Mouse (Mus musculus): Measurements from ENCODE around the gene Ccdc69. TPM values are rescaled to one million over a fixed set of nuclear protein-coding genes. Genes with fewer than 3 reads are reported as not detected.
A peak's percentile ranks its signal among the peaks of the same experiment; 100 is the strongest.
"Not testable (repeated sequence)": the region's sequence is repeated elsewhere in the genome, so short reads cannot be mapped to it uniquely, and the experiment has no call there.

Ccdc69 gene
- polyA plus RNA-seq (2016; fragmentation: Nextera tagmentation; extraction: Ambion mirVana), result 0.34 and 0.39 TPM in 2 replicates

- H3K9me3 ChIP-seq (replicated peaks), result peaks cover 5% of the 10 kb centered on the region; the same call in 1 of the 2 replicates
- WGBS, result 1% methylated on average over 50 of the region's 50 CpGs
- no peaks in the 10 kb centered on the region for H3K36me3 ChIP-seq
- H3K4me3 ChIP-seq, result peak within 1 kb of the TSS; percentile 63
- DNase-seq (ENCODE audit: low spot score), result peak; percentile 52
- peaks cover 19% of the 10 kb centered on the region for H3K4me1 ChIP-seq
- peak within 1 kb of the TSS; percentile 69 for H3K27ac ChIP-seq (replicated peaks)
- H3K27me3 ChIP-seq (ENCODE audit: low read depth, poor library complexity, severe bottlenecking), result peaks cover 40% of the 10 kb centered on the region
Observed at GRCm38 (mm10) chr11:55077331-55078231, at the start of gene Ccdc69. Gene Ccdc69 (minus strand): TSS chr11:55078131.

DNA sequence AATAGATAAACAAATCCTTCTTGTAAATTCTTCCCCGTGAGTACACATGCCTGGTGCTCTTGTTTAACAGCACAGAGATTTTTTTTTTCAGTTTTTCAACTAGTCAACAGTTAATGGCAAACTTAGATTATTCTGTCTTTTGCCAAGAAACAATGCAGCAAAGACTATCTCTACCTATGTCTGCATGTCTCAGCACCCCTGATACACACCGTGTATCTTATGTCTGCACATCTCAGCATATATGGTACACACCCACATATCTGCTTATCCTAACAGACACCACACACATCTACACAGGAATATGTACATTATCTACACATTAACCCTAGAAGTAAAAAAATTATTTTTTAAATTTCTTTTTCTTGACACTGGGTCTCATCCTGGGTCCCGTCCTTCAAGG lies 48.7 kb upstream of the Ccdc69 start:
- DNase-seq (ENCODE audit: low spot score), result no peak
- H3K4me3 ChIP-seq, result no peak overlapping the region
- H3K9me3 ChIP-seq (replicated peaks), result no peaks in the 10 kb centered on the region
- 90% methylated on average over 3 of the region's 3 CpGs for WGBS
- H3K27me3 ChIP-seq (ENCODE audit: low read depth, poor library complexity, severe bottlenecking), result no peaks in the 10 kb centered on the region
- no peak overlapping the region for H3K27ac ChIP-seq (replicated peaks)
- H3K4me1 ChIP-seq, result no peaks in the 10 kb centered on the region
- H3K36me3 ChIP-seq, result no peaks in the 10 kb centered on the region

GRCm38 (mm10) chr11:55121430-55121829 lies 43.5 kb upstream of the Ccdc69 start:
- WGBS, result 94% methylated on average over 1 of the region's 1 CpGs
- H3K4me3 ChIP-seq, result no peak overlapping the region
- no peaks in the 10 kb centered on the region for H3K27me3 ChIP-seq (ENCODE audit: low read depth, poor library complexity, severe bottlenecking)
- H3K9me3 ChIP-seq (replicated peaks), result peaks cover 6% of the 10 kb centered on the region; the same call in 1 of the 2 replicates
- H3K4me1 ChIP-seq, result no peaks in the 10 kb centered on the region
- no peaks in the 10 kb centered on the region for H3K36me3 ChIP-seq
- no peak overlapping the region for H3K27ac ChIP-seq (replicated peaks)
- DNase-seq (ENCODE audit: low spot score), result no peak

GRCm38 (mm10) chr11:55120821-55121271 lies 42.9 kb upstream of the Ccdc69 start:
- no peaks in the 10 kb centered on the region for H3K4me1 ChIP-seq
- DNase-seq (ENCODE audit: low spot score), result no peak
- H3K27ac ChIP-seq (replicated peaks), result no peak overlapping the region
- H3K27me3 ChIP-seq (ENCODE audit: low read depth, poor library complexity, severe bottlenecking), result no peaks in the 10 kb centered on the region
- no peaks in the 10 kb centered on the region for H3K36me3 ChIP-seq
- peaks cover 6% of the 10 kb centered on the region; the same call in 1 of the 2 replicates for H3K9me3 ChIP-seq (replicated peaks)
- 84% methylated on average over 8 of the region's 8 CpGs for WGBS
- H3K4me3 ChIP-seq, result no peak overlapping the region

DNA sequence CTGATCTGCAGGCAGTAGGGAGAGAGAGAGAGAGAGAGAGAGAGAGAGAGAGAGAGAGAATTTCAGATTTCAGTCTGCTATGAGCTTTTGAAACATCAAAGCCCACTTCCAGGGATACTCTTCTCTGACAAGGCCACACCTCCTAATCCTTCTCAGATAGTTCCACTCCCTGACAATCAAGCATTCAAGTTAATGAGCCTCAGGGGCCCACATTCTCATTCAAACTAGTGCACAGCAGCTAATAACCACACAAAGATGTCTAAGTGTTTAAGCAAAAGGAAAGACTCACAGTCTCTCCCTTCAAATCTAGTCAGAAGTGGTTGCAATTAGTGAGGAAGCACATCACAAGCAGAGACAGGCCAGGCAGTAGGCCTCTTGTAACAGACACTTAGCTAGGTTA lies 42.3 kb upstream of the Ccdc69 start:
- no peak overlapping the region for H3K27ac ChIP-seq (replicated peaks)
- no peaks in the 10 kb centered on the region for H3K4me1 ChIP-seq
- no peaks in the 10 kb centered on the region for H3K36me3 ChIP-seq
- no peaks in the 10 kb centered on the region for H3K27me3 ChIP-seq (ENCODE audit: low read depth, poor library complexity, severe bottlenecking)
- no peak for DNase-seq (ENCODE audit: low spot score)
- H3K4me3 ChIP-seq, result no peak overlapping the region
- H3K9me3 ChIP-seq (replicated peaks), result peaks cover 6% of the 10 kb centered on the region; the same call in 1 of the 2 replicates

DNA sequence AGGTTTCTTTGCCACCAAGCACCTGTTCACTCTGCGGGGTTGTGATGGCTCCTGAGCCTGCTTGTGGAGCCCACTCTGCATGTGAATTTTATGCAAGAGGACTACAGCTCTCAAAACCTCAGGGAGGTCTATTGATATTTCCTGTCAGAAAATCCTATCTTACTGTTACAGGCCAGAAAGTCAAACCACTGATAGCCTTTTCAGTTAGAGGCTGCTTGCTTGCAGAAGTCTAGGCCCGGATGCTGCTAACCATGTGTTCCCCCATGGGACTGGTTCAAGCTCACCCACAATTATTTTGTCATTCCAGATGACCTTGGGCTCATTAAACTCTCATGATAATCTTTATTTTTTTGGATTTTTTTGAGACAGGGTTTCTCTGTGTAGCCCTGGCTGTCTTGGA lies 39.1 kb upstream of the Ccdc69 start:
- Histone ChIP-seq H3K27me3 (ENCODE audit: low read depth, poor library complexity, severe bottlenecking) (no peaks in the 10 kb centered on the region), H3K4me3 (no peak overlapping the region), H3K36me3 (no peaks in the 10 kb centered on the region), H3K27ac (replicated peaks) (no peak overlapping the region), H3K4me1 (peaks cover 7% of the 10 kb centered on the region), H3K9me3 (replicated peaks) (peaks cover 6% of the 10 kb centered on the region; the same call in 1 of the 2 replicates)
- WGBS, result 85% methylated on average over 2 of the region's 2 CpGs
- no peak for DNase-seq (ENCODE audit: low spot score)

DNA sequence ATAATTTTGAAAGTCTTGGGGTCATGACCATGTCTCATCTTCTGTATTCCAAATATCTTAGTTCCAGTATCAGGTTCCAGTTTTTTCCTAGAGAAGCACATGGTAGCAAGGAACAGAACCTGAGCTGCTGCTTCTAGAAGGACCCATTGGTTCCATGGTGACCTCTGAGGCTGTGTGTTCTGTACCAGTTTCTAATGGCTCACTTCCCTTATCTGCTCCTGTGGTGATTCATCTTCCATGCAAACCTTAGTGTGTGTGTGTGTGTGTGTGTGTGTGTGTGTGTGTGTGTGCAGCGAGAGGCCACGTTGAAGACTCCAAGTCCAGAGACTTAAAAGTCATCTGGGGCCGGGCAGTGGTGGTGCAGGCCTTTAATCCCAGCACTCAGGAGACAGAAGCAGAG lies 38.1 kb upstream of the Ccdc69 start:
- Histone ChIP-seq H3K4me3 (no peak overlapping the region), H3K36me3 (no peaks in the 10 kb centered on the region), H3K27me3 (ENCODE audit: low read depth, poor library complexity, severe bottlenecking) (no peaks in the 10 kb centered on the region), H3K4me1 (peaks cover 7% of the 10 kb centered on the region), H3K27ac (replicated peaks) (no peak overlapping the region), H3K9me3 (replicated peaks) (peaks cover 6% of the 10 kb centered on the region; the same call in 1 of the 2 replicates)
- WGBS, result 95% methylated on average over 3 of the region's 3 CpGs
- no peak for DNase-seq (ENCODE audit: low spot score)

- Histone ChIP-seq H3K27ac (replicated peaks) (no peak overlapping the region), H3K9me3 (replicated peaks) (no peaks in the 10 kb centered on the region; the same call in 1 of the 2 replicates), H3K36me3 (no peaks in the 10 kb centered on the region), H3K4me1 (peaks cover 7% of the 10 kb centered on the region), H3K4me3 (no peak overlapping the region), H3K27me3 (ENCODE audit: low read depth, poor library complexity, severe bottlenecking) (no peaks in the 10 kb centered on the region)
- WGBS, result 80% methylated on average over 2 of the region's 2 CpGs
- no peak for DNase-seq (ENCODE audit: low spot score)
Observed at GRCm38 (mm10) chr11:55114291-55114690, 36.4 kb upstream of the Ccdc69 start.

GRCm38 (mm10) chr11:55113861-55114250 lies 35.9 kb upstream of the Ccdc69 start:
- not testable (repeated sequence) for H3K9me3 ChIP-seq (replicated peaks); H3K4me3 ChIP-seq; H3K4me1 ChIP-seq; H3K27ac ChIP-seq (replicated peaks); DNase-seq (ENCODE audit: low spot score); H3K27me3 ChIP-seq (ENCODE audit: low read depth, poor library complexity, severe bottlenecking); H3K36me3 ChIP-seq
- WGBS, result 44% methylated on average over 4 of the region's 4 CpGs

DNA sequence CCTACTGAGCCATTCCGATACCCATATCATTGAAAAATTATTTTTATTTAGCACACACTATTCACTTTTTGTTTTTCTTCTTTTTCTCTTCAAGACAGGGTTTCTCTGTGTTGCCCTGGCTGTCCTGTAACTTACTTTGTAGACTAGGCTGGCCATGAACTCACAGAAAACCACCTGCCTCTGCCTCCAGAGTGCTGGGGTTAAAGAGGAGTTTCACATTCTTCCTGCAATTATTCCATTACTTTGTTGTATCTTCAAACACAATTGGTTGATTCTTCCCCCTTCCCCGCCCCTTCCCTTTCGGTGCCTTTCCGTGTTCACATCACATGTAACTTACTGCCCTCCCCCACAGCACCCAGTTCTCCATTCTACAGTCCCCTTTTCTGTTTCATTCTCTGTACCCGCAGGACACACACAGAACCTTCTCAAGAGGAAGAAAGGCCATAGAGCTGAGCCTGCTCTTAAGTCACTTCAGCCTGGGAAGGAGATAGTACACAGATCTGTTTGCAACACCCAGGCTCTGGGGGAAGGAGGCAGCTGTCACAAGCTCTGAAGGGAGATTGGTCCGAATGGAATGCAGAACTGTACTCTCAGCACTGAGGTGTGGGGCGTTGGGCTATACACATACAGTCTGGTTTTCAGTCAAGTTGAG lies 35.4 kb upstream of the Ccdc69 start:
- no peak overlapping the region for H3K4me3 ChIP-seq
- H3K27ac ChIP-seq (replicated peaks), result no peak overlapping the region
- peaks cover 7% of the 10 kb centered on the region for H3K4me1 ChIP-seq
- 76% methylated on average over 7 of the region's 7 CpGs for WGBS
- H3K27me3 ChIP-seq (ENCODE audit: low read depth, poor library complexity, severe bottlenecking), result no peaks in the 10 kb centered on the region
- H3K36me3 ChIP-seq, result no peaks in the 10 kb centered on the region
- no peaks in the 10 kb centered on the region for H3K9me3 ChIP-seq (replicated peaks)
- DNase-seq (ENCODE audit: low spot score), result no peak

GRCm38 (mm10) chr11:55110566-55111169 lies 32.7 kb upstream of the Ccdc69 start:
- Histone ChIP-seq H3K4me3 (no peak overlapping the region), H3K27ac (replicated peaks) (0 out of 2 replicates have a peak overlapping the region, but pooled peaks have one; percentile 4), H3K36me3 (0 out of 2 replicates have a peak, but pooled peaks cover 3% of the 10 kb centered on the region), H3K9me3 (replicated peaks) (no peaks in the 10 kb centered on the region), H3K4me1 (peaks cover 7% of the 10 kb centered on the region), H3K27me3 (ENCODE audit: low read depth, poor library complexity, severe bottlenecking) (no peaks in the 10 kb centered on the region)
- 84% methylated on average over 7 of the region's 7 CpGs for WGBS
- no peak for DNase-seq (ENCODE audit: low spot score)

DNA sequence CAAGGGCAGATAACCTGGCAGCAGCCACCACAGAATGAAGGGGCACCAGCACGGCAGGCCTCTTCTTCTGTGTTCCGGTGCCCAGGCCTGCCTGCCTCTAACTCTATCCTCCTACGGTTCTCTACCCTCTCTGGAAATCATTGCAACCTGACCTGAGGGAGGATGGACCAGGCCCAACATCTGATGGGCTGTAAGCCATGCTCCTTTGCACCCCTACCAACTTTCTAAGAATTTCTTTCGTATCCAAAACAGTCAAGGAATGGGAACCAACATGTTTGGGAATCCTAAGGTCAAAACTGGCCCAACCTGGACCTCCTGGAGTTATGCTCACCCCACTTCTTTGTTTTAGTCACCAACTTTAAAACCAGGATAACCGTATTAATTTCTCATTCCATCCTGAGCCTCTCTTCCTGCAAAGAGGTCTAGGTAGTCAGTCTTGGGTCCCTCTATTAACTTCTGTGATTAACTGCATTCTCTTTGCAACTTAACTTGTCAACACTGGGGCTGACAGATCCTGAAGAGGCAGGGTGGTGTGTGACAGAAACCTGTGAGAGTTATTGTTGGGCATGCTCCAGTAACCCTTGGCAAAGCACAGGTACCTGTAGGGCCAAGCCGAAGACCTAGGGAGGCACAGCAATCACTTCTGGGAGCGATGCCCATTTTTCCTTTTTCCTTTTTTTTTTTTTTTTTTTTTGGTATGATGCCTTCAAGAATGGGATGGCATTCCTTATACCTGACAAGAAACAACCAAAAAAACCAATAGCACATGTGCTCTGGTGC lies 31.8 kb upstream of the Ccdc69 start:
- Histone ChIP-seq H3K27me3 (ENCODE audit: low read depth, poor library complexity, severe bottlenecking) (no peaks in the 10 kb centered on the region), H3K9me3 (replicated peaks) (no peaks in the 10 kb centered on the region), H3K36me3 (0 out of 2 replicates have a peak, but pooled peaks cover 3% of the 10 kb centered on the region), H3K4me3 (no peak overlapping the region), H3K4me1 (peaks cover 7% of the 10 kb centered on the region), H3K27ac (replicated peaks) (no peak overlapping the region)
- DNase-seq (ENCODE audit: low spot score), result no peak
- 91% methylated on average over 7 of the region's 7 CpGs for WGBS

Data from midbrain, embryonic 10.5 days (tissue).